Mouse (Mus musculus) embryonic facial prominence, embryonic 14.5 days (tissue): ENCODE measurements at regions not wholly inside any gene's neighbourhood (a gene's known extent, or its start where the extent isn't known, plus 50 kb on each side); places are given as distances from the start of the nearest gene placed in this dataset.

Experiments
- ATAC-seq: fragments of 200-750 bp; cut with Nextera tagmentation; 2 replicates; pipeline ENCODE4 v1.8.0; 2017; ENCODE audit warnings: low read depth, moderate number of reproducible peaks, moderate TSS enrichment
- DNase-seq: peaks from one replicate; pipeline ENCODE4 v3.0.0-alpha.2; 2015; ENCODE audit warnings: low spot score
- H3K27ac ChIP-seq: fragments of 300-500 bp; sonication (generic); replicated peaks from 2 replicates; pipeline ENCODE4 v1.5.1; 2014; ENCODE audit warnings: low read depth, mild to moderate bottlenecking, low read length, moderate library complexity
- H3K27me3 ChIP-seq: fragments of 300-500 bp; sonication (generic); replicated peaks from 2 replicates; pipeline ENCODE4 v1.6.1; 2014; ENCODE audit warnings: low read length; ENCODE audit not compliant: control insufficient read depth, insufficient read depth
- H3K36me3 ChIP-seq: fragments of 300-500 bp; sonication (generic); 2 replicates; pipeline ENCODE4 v1.6.1; 2014; ENCODE audit warnings: low read length, mixed read lengths; ENCODE audit not compliant: control insufficient read depth, insufficient read depth
- H3K4me1 ChIP-seq: fragments of 300-500 bp; sonication (generic); 2 replicates; pipeline ENCODE4 v1.6.1; 2014; ENCODE audit warnings: antibody characterized with exemption, low read length; ENCODE audit not compliant: control insufficient read depth, insufficient read depth
- H3K4me2 ChIP-seq: fragments of 300-500 bp; sonication (generic); 2 replicates; pipeline ENCODE4 v1.6.1; 2014; ENCODE audit warnings: low read depth, mild to moderate bottlenecking, low read length, moderate library complexity, mixed read lengths
- H3K4me3 ChIP-seq: fragments of 300-500 bp; sonication (generic); 2 replicates; pipeline ENCODE4 v1.5.1; 2014; ENCODE audit warnings: low read depth, mild to moderate bottlenecking, low read length
- H3K9ac ChIP-seq: fragments of 300-500 bp; sonication (generic); 2 replicates; pipeline ENCODE4 v1.6.1; 2014; ENCODE audit warnings: low read depth, mild to moderate bottlenecking, low read length, moderate library complexity, mixed read lengths
- H3K9me3 ChIP-seq: fragments of 300-500 bp; sonication (generic); 2 replicates; pipeline ENCODE4 v1.6.1; 2016; ENCODE audit warnings: low read length; ENCODE audit not compliant: control insufficient read depth
- WGBS: fragments of 180-500 bp; shearing (Covaris S2); extraction: QIAGEN DNeasy Blood & Tissue Kit; methylation state at CpG from one replicate; pipeline ENCODE4 v1.1.7; 2014; 5-methylcytosine and 5-hydroxymethylcytosine counted together

DNA sequence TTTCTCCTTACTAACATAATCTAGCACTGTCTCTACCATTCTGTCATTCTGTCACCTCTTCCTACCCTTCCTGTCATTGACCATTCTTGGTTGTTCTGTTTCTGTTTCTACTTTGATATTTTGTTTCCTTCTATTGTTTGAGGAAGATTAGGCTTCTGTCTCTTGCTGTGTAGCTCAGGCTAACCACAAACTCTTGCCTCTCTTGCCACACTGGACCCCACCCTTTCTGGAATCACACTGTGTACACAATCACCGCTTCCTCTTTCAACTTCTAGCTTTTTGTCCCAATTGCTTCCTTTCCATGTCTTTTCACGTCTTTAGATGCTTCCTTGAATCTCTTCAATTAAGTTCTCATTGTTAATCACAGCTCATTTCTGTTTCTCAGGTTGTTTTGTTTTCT is 104.2 kb upstream of the Pabpc6 start:
- H3K27ac ChIP-seq: no peak overlapping the region
- H3K9me3 ChIP-seq: no peaks in the 10 kb centered on the region
- H3K4me2 ChIP-seq: no peak overlapping the region
- H3K4me1 ChIP-seq: no peaks in the 10 kb centered on the region; the same call in 1 of the 2 replicates
- no peaks in the 10 kb centered on the region for H3K36me3 ChIP-seq
- H3K4me3 ChIP-seq: no peak overlapping the region
- ATAC-seq (no peak), DNase-seq (no peak)
- no peak overlapping the region for H3K9ac ChIP-seq
- WGBS: 80% methylated on average over 2 of the region's 2 CpGs
- no peaks in the 10 kb centered on the region for H3K27me3 ChIP-seq

DNA sequence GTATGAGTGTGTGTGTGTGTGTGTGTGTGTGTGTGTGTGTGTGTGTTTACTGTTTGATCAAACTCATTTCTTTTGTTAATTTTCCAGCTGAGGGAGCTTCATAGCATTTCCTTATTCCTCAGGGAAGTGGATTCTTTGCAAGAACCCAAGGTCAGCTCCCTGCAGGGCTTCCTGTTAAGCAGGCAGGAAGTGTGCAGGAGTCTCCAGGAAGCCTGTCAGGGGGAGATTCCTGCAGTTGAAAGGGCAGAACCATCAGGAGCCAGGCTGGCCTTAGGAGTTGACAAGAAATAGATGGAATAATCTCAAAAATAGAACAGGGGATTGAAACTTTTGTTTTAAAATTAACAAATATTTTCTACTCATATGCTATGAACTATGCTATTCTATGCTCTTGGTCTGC is 98.8 kb upstream of the Pabpc6 start:
- H3K27me3 ChIP-seq: peaks cover under 1% of the 10 kb centered on the region; the same call in 1 of the 2 replicates
- H3K9ac ChIP-seq: no peak overlapping the region
- no peak overlapping the region for H3K4me3 ChIP-seq
- no peaks in the 10 kb centered on the region for H3K36me3 ChIP-seq
- ATAC-seq (no peak), DNase-seq (peak; percentile 45)
- no peaks in the 10 kb centered on the region for H3K4me1 ChIP-seq
- no peak overlapping the region for H3K27ac ChIP-seq
- no peak overlapping the region for H3K4me2 ChIP-seq
- H3K9me3 ChIP-seq: no peaks in the 10 kb centered on the region

DNA sequence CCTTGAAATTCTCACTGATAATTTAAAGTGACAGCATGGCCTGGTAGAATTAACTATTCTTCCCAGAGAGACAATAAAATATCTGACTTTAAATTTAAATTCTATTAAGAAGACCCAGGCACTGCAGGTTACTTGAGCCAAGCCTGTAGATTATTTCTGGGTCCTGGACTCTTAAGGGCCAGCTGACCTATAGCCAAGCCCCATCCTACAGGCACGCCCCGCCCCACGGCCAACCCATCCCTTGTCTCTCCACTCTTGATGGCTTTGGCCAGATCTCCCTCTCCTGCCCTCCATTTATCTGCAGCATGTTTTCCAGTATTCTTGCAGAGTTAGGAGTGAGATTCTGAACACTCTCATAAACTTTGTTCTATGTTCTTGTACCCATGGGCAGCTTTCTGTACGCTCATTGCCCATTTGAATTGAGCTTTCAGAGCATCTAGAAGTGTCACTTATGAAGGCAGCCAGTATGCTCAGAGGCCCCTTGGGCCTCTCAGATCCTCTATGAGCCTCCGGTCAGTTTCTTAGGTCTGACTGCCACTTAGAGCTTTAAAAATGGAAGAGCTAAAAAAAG is 96.2 kb upstream of the Pabpc6 start:
- ATAC-seq (no peak), DNase-seq (no peak)

DNA sequence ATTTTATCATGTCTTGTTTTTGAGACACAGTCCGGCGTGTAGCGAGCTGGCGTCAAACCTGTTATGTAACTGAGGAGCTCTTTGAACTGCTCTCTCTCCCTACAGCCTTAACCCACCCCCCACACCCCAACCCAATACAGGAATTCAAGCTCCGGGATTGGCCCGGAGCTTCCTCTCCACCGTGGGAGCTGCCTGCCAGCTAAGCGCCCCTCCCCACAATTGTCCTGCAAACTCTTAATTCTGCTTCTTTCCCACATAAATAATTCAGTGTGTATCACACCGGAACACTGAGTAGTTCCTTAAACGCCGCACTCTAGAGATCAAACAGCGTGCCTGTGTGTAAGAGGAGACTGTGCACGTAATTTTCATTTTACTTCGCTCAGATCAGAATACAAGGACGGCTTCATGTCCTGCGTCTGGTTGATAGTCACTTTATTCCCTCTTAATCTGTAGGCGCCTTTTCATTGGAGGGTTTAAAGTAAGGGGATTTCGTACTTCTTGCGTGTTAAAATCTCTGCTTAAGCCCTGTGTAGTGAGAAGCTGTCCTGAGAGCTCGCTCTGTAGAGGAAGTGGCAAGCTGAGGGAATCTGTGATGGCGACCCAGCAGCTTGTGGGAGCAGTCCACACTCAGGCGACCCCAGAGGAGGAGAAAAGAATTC is 95.3 kb upstream of the Pabpc6 start:
- Histone ChIP-seq H3K9me3 (no peaks in the 10 kb centered on the region), H3K4me3 (peak overlapping the region; percentile 43), H3K9ac (peak overlapping the region; percentile 45), H3K4me1 (no peaks in the 10 kb centered on the region), H3K4me2 (peak overlapping the region; percentile 79), H3K27ac (peak overlapping the region; percentile 63), H3K36me3 (no peaks in the 10 kb centered on the region), H3K27me3 (peaks cover 4% of the 10 kb centered on the region; the same call in 1 of the 2 replicates)
- DNase-seq: peak; percentile 67
- 1% methylated on average over 22 of the region's 22 CpGs for WGBS
- peak; percentile 75 for ATAC-seq

More for the DNA sequence above, 96.2 kb upstream of the Pabpc6 start:
- Histone ChIP-seq H3K27ac (no peak overlapping the region), H3K9ac (no peak overlapping the region), H3K4me3 (no peak overlapping the region), H3K4me1 (no peaks in the 10 kb centered on the region), H3K27me3 (peaks cover 4% of the 10 kb centered on the region; the same call in 1 of the 2 replicates), H3K4me2 (no peak overlapping the region), H3K36me3 (no peaks in the 10 kb centered on the region), H3K9me3 (no peaks in the 10 kb centered on the region)
- WGBS: 74% methylated on average over 5 of the region's 5 CpGs

GRCm38 (mm10) chr17:9764041-9764606 is 94.6 kb upstream of the Pabpc6 start:
- peak overlapping the region; percentile 79 for H3K4me2 ChIP-seq
- ATAC-seq (no peak), DNase-seq (no peak)
- peak overlapping the region; percentile 43 for H3K4me3 ChIP-seq
- H3K4me1 ChIP-seq: no peaks in the 10 kb centered on the region
- no peak overlapping the region for H3K9ac ChIP-seq
- no peaks in the 10 kb centered on the region for H3K9me3 ChIP-seq
- H3K27ac ChIP-seq: no peak overlapping the region; the same call in 1 of the 2 replicates
- peaks cover 4% of the 10 kb centered on the region; the same call in 1 of the 2 replicates for H3K27me3 ChIP-seq
- H3K36me3 ChIP-seq: no peaks in the 10 kb centered on the region
- WGBS: 11% methylated on average over 8 of the region's 9 CpGs

- H3K4me1 ChIP-seq: no peaks in the 10 kb centered on the region
- 39% methylated on average over 9 of the region's 9 CpGs for WGBS
- ATAC-seq: peak; percentile 45; the same call in 1 of the 2 replicates
- H3K27me3 ChIP-seq: peaks cover 4% of the 10 kb centered on the region; the same call in 1 of the 2 replicates
- H3K36me3 ChIP-seq: no peaks in the 10 kb centered on the region
- no peaks in the 10 kb centered on the region for H3K9me3 ChIP-seq
- no peak overlapping the region for H3K9ac ChIP-seq
- no peak overlapping the region for H3K27ac ChIP-seq
- no peak overlapping the region for H3K4me3 ChIP-seq
- DNase-seq: peak; percentile 68
- H3K4me2 ChIP-seq: no peak overlapping the region; the same call in 1 of the 2 replicates
Measured at GRCm38 (mm10) chr17:9763110-9763509, 93.6 kb upstream of the Pabpc6 start.

GRCm38 (mm10) chr17:9762436-9762835 is 92.9 kb upstream of the Pabpc6 start:
- Histone ChIP-seq H3K27me3 (peaks cover 4% of the 10 kb centered on the region; the same call in 1 of the 2 replicates), H3K9ac (no peak overlapping the region), H3K4me3 (no peak overlapping the region), H3K36me3 (no peaks in the 10 kb centered on the region), H3K4me2 (no peak overlapping the region), H3K4me1 (no peaks in the 10 kb centered on the region), H3K9me3 (no peaks in the 10 kb centered on the region), H3K27ac (no peak overlapping the region)
- ATAC-seq (no peak), DNase-seq (no peak)
- 63% methylated on average over 7 of the region's 7 CpGs for WGBS

DNA sequence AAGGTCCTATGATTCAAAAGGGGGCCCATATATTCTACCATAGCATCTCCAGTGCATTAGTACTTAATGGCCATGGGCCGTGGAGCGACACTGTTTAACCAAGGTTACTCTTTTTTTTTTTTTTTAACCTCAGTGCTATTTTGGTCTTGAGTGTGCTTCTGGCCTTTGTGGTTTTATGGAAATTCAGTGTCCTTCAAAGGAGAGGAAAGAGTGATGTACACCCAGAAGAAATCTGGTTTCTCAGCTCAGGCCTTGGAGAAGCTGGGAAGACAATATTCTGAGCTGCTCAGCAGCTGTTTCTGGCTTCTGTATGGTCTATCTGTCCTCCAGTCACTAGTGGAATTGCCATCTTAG is 91.2 kb upstream of the Pabpc6 start:
- Histone ChIP-seq H3K4me2 (no peak overlapping the region), H3K9me3 (no peaks in the 10 kb centered on the region), H3K27ac (no peak overlapping the region), H3K27me3 (peaks cover 4% of the 10 kb centered on the region; the same call in 1 of the 2 replicates), H3K36me3 (no peaks in the 10 kb centered on the region), H3K9ac (no peak overlapping the region), H3K4me1 (no peaks in the 10 kb centered on the region), H3K4me3 (no peak overlapping the region)
- ATAC-seq: no peak
- 89% methylated on average over 2 of the region's 2 CpGs for WGBS
- no peak for DNase-seq
